Mouse (Mus musculus) liver, embryonic 14.5 days (tissue): ENCODE data around the gene Fam186a. TPM values are rescaled to one million over a fixed set of nuclear protein-coding genes. Genes with fewer than 3 reads are reported as not detected.

Source experiments
- ATAC-seq: fragments of 200-750 bp; cut with Nextera tagmentation; 2 replicates; pipeline ENCODE4 v1.8.0; 2017; ENCODE audit warnings: moderate number of reproducible peaks, mild to moderate bottlenecking, moderate library complexity; ENCODE audit not compliant: insufficient read depth
- DNase-seq, 3 experiments: peaks; one replicate each; pipeline ENCODE4 v3.0.0-alpha.2; 2012 to 2013; ENCODE audit warnings: low read depth in 3 of 3, low spot score in 3 of 3
- H3K27ac ChIP-seq: fragments of 300-500 bp; sonication (generic); 2 replicates; pipeline ENCODE4 v1.5.1; 2014; ENCODE audit warnings: moderate library complexity, mild to moderate bottlenecking, control low read depth, inconsistent platforms
- H3K27me3 ChIP-seq: fragments of 300-500 bp; sonication (generic); 2 replicates; pipeline ENCODE4 v1.6.1; 2014; ENCODE audit warnings: mild to moderate bottlenecking, low read length, moderate library complexity; ENCODE audit not compliant: control insufficient read depth, insufficient read depth
- H3K36me3 ChIP-seq: fragments of 300-500 bp; sonication (generic); replicated peaks from 2 replicates; pipeline ENCODE4 v1.6.1; 2014; ENCODE audit warnings: low read depth; ENCODE audit not compliant: control insufficient read depth, insufficient read depth
- H3K4me1 ChIP-seq, 2 experiments: fragments of 200-500 bp in 1 of 2; fragments of 300-500 bp in 1 of 2; sonication (generic) in 1 of 2; replicated peaks; 2 replicates each; pipeline ENCODE4 v1.6.1; 2012 to 2014; ENCODE audit warnings: antibody characterized with exemption in 1 of 2, inconsistent platforms in 1 of 2, low read length in 1 of 2; ENCODE audit not compliant: control insufficient read depth in 2 of 2, insufficient read depth in 2 of 2
- H3K4me2 ChIP-seq: fragments of 300-500 bp; sonication (generic); 2 replicates; pipeline ENCODE4 v1.6.1; 2014; ENCODE audit warnings: low read depth, mild to moderate bottlenecking, control low read depth, moderate library complexity
- H3K4me3 ChIP-seq, 2 experiments: fragments of 200-500 bp in 1 of 2; fragments of 300-500 bp in 1 of 2; sonication (generic) in 1 of 2; 2 replicates each; pipeline ENCODE4 v1.5.1; 2012 to 2014; ENCODE audit warnings: low read depth in 2 of 2, low read length in 2 of 2, mild to moderate bottlenecking in 2 of 2, control low read depth in 1 of 2, inconsistent platforms in 1 of 2, moderate library complexity in 1 of 2; ENCODE audit not compliant: insufficient read depth in 1 of 2
- H3K9ac ChIP-seq: fragments of 300-500 bp; sonication (generic); replicated peaks from 2 replicates; pipeline ENCODE4 v1.6.1; 2014; ENCODE audit warnings: mild to moderate bottlenecking, control low read depth, moderate library complexity
- H3K9me3 ChIP-seq: fragments of 300-500 bp; sonication (generic); 2 replicates; pipeline ENCODE4 v1.6.1; 2016; ENCODE audit warnings: low read length, mixed read lengths; ENCODE audit not compliant: control insufficient read depth
- CTCF ChIP-seq: IDR thresholded peaks from 2 replicates; pipeline ENCODE4 v1.5.1; 2016; ENCODE audit warnings: antibody characterized with exemption, low read depth, control low read depth
- EP300 ChIP-seq: IDR thresholded peaks from 2 replicates; pipeline ENCODE4 v1.6.1; 2016; ENCODE audit warnings: antibody characterized with exemption, low read depth
- WGBS: fragments of 180-500 bp; shearing (Covaris S2); extraction: QIAGEN DNeasy Blood & Tissue Kit; methylation state at CpG from one replicate; pipeline ENCODE4 v1.1.7; 2014; ENCODE audit not compliant: insufficient replicate concordance; 5-methylcytosine and 5-hydroxymethylcytosine counted together
- polyA plus RNA-seq, 2 experiments: library from polyadenylated mRNA; depleted of rRNA in 1 of 2; stranded (reverse) in 1 of 2; unstranded in 1 of 2; fragments of >200 nt; fragmentation: Nextera tagmentation in 1 of 2; extraction: Ambion mirVana in 1 of 2; gene quantifications; 2 replicates each; pipeline versions ENCODE4 v1.2.1 to v1.2.3; 2012 to 2014

Gene Fam186a
- polyA plus RNA-seq (2012; rRNA removed) (not detected in 2 replicates), polyA plus RNA-seq (2014; fragmentation: Nextera tagmentation; extraction: Ambion mirVana) (not detected in 2 replicates)

GRCm38 (mm10) chr15:99966961-99967360 is at the start of gene Fam186a:
TSS of gene Fam186a (minus strand) at chr15:99967061.
- no peak within 1 kb of the TSS for H3K27ac ChIP-seq
- ATAC-seq (no peak), DNase-seq (no peak)
- no peak within 1 kb of the TSS for H3K4me3 ChIP-seq
- H3K9ac ChIP-seq: no peak within 1 kb of the TSS
- TF ChIP-seq CTCF: no peak
- TF ChIP-seq EP300: no peak
- 56% methylated on average over 4 of the region's 4 CpGs for WGBS
- H3K36me3 ChIP-seq: no peaks in the 10 kb centered on the region
- H3K9me3 ChIP-seq: no peaks in the 10 kb centered on the region
- H3K4me2 ChIP-seq: no peak within 1 kb of the TSS
- H3K27me3 ChIP-seq: no peaks in the 10 kb centered on the region
- H3K4me1 ChIP-seq: peaks cover 0 to 2% of the 10 kb centered on the region in 2 experiments; a peak in 2 of 4 replicates

GRCm38 (mm10) chr15:100006180-100006579 is 39.3 kb upstream of the Fam186a start:
- H3K27me3 ChIP-seq: no peaks in the 10 kb centered on the region
- H3K4me3 ChIP-seq: no peak overlapping the region
- no peak overlapping the region for H3K9ac ChIP-seq
- ATAC-seq (no peak), DNase-seq (no peak)
- H3K27ac ChIP-seq: no peak overlapping the region
- no peaks in the 10 kb centered on the region for H3K4me1 ChIP-seq
- peaks cover 57% of the 10 kb centered on the region for H3K36me3 ChIP-seq
- H3K4me2 ChIP-seq: no peak overlapping the region
- TF ChIP-seq CTCF (no peak), EP300 (no peak)
- H3K9me3 ChIP-seq: no peaks in the 10 kb centered on the region

GRCm38 (mm10) chr15:100004677-100005273 is 37.9 kb upstream of the Fam186a start:
- peaks cover 49% of the 10 kb centered on the region for H3K36me3 ChIP-seq
- ATAC-seq (no peak), DNase-seq (no peak)
- no peaks in the 10 kb centered on the region for H3K4me1 ChIP-seq
- H3K9me3 ChIP-seq: no peaks in the 10 kb centered on the region
- TF ChIP-seq CTCF (no peak), EP300 (no peak)
- H3K4me3 ChIP-seq: no peak overlapping the region
- H3K9ac ChIP-seq: no peak overlapping the region
- no peak overlapping the region for H3K27ac ChIP-seq
- WGBS: 61% methylated on average over 7 of the region's 7 CpGs
- H3K27me3 ChIP-seq: no peaks in the 10 kb centered on the region
- H3K4me2 ChIP-seq: no peak overlapping the region

- 88% methylated on average over 1 of the region's 1 CpGs for WGBS
These were observed 32.5 kb upstream of the Fam186a start for GRCm38 (mm10) chr15:99999390-99999789.

GRCm38 (mm10) chr15:99997114-99997804 is 30.4 kb upstream of the Fam186a start:
- Histone ChIP-seq H3K4me1 (no peaks in the 10 kb centered on the region), H3K4me3 (no peak overlapping the region), H3K4me2 (no peak overlapping the region), H3K27ac (no peak overlapping the region), H3K9ac (no peak overlapping the region), H3K27me3 (no peaks in the 10 kb centered on the region), H3K9me3 (no peaks in the 10 kb centered on the region), H3K36me3 (peaks cover 16% of the 10 kb centered on the region)
- DNase-seq (no peak), ATAC-seq (no peak)
- TF ChIP-seq EP300: no peak
- WGBS: 82% methylated on average over 6 of the region's 6 CpGs

More at GRCm38 (mm10) chr15:99999390-99999789, 32.5 kb upstream of the Fam186a start:
- Histone ChIP-seq H3K36me3 (peaks cover 26% of the 10 kb centered on the region), H3K4me1 (no peaks in the 10 kb centered on the region), H3K9ac (no peak overlapping the region), H3K4me2 (no peak overlapping the region), H3K27me3 (no peaks in the 10 kb centered on the region), H3K4me3 (no peak overlapping the region), H3K9me3 (no peaks in the 10 kb centered on the region), H3K27ac (no peak overlapping the region)
- ATAC-seq (no peak), DNase-seq (no peak)
- TF ChIP-seq EP300 (no peak), CTCF (no peak)
